Mouse (Mus musculus) layer of hippocampus, postnatal 14 days (tissue): ENCODE data around the gene Aff1. TPM values are rescaled to one million over a fixed set of nuclear protein-coding genes. Genes with fewer than 3 reads are reported as not detected.

Experiments
- DNase-seq, 2 experiments: peaks; one replicate each; pipeline ENCODE4 v3.0.0; 2021 to 2022; ENCODE audit warnings: low spot score in 2 of 2, mixed read lengths in 1 of 2
- total RNA-seq, 2 experiments: library from RNA; stranded (reverse); gene quantifications; 2 replicates each; pipeline ENCODE4 v1.2.3; 2021

Aff1 gene
- total RNA-seq, 2 experiments from 2014 or later: 13.1 to 14.0 TPM

DNA sequence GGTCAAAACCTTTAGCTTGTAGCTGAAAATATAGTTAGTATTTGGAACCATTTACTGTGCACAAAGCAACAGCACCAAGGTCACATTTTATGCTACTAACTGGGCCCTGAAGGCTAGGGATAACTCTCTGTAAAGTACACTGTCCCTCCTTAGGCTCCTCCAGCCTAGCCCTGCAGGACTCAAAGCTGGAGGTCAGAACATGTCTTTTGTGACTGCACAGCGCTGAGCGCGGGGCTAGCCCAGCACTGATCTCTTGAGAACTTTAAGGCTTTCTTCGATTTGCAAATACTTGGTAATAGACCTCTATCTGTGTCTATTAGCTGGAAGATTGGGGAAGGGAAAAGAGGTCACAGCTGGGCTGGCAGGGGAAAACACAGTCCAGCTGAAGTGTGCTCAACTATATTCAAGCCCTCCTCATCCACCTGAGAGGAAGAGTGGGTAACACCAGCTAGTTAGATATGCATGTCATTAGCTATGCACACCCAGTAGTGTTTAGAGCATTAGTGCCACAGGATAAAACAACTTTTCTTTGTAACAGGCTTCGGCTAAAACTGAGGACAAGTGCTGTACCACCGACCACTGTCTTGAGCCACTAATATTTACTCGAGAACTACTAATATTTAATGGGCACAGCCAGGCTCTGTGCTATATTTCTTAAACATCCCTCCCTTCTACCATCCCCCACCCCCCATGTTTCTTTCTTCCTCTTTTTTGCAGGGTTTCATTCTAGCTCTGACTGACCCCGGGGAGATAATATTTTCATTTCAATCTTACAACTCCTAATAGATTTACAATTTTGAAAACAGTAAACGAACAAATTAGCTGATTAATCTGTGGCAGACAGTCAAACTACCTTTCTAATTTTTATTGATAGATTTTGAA, 33.3 kb downstream of the Aff1 start:
- DNase-seq: no peak

DNA sequence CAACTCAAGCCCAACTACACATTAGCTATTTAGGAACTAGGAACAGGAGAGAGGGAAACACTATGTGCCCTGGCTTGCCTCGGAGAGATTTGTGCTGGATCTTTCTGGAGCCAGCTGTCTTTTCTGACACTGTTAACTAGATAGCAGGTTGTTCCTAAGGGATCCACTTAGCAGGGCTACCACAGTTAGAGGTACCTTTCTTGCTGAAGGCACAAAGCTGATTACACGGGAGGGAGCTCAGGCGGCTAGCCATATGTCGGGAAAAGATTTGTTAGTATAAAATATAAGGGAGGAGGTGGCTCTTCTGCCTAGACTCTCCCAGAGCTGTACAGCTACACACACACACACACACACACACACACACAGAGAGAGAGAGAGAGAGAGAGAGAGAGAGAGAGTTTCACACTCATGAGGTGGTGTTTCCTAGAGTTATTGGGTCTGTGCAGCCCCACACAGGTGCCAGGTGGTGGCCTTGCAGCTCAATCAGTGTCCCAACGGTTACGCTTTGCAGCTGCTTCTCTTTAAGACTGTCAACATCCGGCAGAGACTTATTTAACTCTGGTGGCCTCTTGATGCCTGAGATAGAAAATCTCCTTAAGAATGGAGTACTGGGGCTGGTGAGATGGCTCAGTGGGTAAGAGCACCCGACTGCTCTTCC, 34.2 kb downstream of the Aff1 start:
- DNase-seq: peak in 1 of 2 experiments; percentile 12

DNA sequence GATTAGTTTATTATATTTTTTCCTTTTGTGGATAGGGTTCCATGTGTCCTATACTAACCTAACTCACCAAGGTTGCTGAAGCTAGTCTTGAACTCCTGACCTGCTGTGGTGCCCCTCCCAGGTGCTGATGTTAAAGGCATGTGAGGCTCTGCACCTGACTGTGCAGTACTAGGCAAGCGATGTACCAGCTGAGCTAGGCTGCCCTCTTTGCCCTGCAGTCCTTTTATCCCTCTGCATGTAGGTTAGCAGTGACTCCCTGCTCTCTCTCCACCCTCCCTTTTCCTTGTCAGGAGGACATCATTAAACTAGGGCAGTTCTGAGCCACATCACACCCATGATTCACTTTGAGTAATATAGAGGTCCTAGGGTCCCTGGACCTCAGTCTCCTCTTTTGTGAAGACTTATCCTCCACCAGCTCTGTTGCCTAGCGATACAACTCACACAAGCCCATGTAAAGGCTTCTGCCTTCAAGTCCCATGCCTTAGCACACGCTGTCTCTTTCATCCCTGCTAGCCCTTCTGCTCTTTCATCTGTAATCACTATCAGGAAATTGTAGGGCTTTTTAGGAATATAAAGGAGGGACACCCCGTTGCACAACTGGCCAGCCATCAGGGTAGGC, 35.7 kb downstream of the Aff1 start:
- DNase-seq: no peak

DNA sequence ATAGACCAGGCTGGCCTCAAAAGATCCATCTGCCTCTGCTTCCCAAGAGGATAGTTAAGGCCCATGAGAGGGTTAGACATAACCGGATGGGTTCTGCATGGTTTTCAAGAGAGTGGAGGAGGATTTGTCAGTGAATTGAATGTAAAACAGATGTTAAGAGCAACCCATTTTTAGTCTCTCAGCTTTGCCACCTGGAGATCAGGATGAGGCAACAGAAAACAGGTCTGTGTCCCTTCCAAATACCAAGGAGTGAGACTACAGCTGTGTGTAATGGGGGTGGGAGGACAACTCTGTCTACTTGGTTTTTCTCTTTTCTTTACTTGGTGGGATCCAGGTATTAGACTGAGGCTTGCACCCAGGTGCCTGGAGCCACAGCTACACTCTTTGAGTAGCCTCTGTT, 37.1 kb downstream of the Aff1 start:
- no peak for DNase-seq

DNA sequence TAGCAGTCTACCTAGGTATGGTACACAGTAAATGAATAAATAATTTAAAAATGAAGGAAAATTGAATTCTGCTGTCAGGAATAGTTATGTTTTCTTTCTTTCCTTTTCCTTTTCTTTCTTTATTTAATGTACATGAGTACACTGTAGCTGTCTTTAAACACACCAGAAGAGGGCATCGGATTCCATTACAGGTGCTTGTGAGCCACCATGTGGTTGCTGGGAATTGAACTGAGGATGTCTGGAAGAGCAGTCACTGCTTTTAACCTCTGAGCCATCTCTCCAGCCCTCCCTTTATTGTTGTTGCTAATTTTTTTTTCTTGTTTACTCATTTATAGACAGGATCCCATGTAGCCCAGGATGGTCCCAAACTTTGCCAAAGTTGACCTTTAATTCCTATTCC, 38.0 kb downstream of the Aff1 start:
- DNase-seq: no peak

DNA sequence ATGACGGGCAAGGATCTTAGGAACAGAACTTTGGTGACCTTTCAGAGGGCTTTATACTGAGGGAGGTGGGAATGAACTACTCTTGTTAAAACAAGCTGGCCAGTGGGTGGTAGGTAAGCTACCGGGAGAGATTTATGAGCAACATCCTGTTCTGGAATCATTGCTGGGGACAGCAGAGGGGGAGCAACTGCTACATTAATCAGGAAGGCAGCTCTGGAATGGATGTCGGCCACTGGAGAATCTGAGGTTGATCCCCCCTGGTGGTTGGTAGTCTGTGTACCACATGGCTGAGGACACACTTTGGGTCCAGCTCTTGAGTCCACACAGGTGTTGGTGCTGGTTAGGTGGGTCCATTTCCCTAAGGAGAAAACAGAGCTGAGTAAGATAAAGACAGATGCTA, 38.6 kb downstream of the Aff1 start:
- DNase-seq: no peak

DNA sequence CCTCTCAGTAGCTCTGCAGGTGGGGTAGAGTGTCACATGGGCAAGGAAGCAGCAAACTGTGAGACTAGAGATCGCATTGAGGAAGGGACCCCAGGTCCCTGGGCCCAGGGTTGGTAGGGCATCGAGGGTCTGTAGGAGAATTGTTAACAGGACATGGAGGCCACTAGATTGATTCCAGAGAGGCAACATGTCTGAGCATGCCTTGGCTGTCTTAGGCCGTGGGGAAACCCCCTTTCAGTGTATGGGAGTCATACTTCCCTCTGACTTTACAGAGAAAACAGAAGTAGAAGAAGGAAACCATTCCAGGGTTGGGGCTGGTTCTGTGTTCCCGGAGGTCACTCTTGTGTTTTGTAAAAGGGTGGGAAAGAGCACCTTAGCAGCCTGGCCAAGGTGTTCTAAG, 40.4 kb downstream of the Aff1 start:
- no peak for DNase-seq

DNA sequence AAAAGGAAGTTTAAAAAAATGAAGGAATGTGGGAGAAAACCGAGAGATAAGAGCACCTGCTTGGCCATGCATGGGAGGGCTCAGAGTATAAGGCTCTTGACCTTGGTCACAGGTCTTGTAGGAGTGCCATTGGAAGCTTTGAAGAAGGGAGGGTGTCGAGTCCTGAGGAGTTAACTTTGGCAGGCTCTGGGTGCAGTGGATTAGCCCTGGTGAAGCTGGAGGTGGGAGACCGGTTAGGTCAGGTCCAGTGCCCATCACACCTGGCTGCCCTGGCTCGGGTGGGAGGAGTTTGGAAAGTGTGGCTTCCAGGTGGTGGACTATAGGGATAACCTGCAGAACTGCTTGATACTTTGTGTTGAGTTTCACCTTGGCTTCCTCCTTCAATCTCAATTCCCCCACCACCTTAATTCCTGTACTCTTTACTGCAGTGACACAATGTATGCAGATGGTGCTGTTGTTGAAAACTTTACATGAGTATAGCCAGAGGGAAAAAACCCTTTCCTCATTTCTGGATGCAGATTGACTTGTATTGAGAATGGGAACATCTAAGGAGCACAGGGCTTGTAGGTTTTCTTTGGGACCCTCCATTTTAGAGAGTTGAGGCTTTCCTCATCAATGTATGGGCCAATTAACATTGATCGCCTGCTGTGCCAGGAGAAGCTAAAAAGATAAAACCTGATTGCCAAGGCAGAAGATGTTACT, 43.4 kb downstream of the Aff1 start:
- no peak for DNase-seq

DNA sequence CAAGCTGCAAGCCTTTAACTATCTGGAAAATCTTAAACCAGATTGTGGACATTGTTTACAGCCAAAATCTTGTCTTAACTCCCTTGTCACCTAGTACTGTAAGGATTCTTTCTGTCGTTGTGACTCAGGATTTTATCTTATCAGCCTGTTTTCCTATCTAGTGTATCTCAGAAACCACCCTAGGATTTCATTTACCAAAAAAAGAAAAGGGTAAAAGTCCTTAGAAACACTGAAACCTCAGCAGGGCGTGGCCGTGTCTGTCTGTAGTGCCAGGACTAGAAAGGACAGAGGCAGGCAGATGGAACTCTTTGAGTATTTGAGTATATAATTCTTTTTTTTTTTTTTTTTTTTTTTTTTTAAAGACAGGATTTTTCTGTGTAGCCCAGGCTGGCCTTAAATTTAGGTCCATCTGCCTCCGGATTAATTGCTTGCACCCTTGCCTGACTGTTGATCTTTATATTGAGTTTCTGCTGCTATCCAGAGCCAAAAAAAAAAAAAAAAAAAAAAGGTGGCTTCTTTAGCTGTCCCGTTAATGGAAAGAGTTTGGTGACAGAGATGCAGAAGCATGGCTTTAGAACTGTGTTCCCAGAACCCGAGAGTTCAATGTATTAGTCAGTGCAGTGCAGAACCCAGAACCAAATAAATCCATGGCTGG, 44.5 kb downstream of the Aff1 start:
- DNase-seq: no peak

DNA sequence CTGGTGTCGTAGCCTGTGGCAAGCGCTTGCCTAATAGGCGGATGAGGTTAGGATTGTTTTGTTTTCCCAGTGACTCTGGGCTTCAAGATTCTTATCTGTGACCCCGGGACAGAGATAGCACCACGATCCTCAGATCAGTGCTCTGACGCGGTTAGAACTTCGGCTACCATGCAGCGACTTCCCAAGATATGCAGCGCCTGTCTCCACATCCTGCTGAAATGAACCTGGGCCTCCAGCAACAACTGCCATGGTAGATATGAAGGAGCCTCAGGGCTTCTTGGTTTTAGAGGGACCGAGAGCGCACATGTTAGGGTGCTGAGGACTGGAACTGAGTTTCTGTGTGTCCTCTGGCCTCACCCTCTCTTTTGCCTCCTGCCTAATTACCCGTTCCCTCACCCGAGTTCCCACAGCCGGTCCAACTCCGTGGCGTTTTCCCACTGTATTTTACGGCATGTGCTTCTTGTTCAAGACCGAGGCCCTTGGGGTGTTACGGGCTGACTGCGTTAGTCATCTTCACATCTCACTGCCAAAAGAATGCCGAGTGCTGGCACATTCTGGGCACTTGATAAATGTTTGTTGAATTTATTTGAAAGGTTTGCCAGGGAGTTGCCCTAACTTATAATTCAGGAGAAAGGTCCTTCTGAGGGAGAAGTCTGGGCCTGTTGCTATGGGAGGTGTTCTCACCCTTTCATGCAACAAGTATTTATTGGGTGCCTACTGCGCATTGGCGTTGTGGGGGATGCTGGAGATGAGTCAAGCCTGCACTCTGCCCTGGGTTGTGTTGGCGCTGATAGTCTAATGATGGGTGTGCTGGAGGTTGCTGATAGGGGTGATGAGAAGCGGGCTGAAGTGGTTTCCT, 45.3 kb downstream of the Aff1 start:
- no peak for DNase-seq

DNA sequence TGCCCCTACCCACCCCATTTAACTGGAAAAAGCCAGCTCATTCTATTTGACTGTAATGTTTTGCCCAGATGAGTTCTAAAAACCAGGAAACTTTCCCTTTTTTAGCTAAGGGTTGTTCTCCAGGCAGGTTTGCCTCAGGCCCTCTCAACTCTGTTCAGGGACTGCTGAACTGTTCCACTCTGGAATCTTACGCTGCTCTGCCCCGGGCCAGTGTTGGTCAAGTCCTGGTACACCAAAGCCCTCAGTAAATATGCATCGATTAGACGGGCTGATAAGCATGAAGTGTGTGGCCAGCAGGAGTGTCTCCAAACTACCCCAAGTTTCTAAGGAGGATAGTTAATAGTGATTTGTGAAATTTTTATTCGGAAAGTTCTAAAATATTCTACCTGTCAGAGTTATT, 46.3 kb downstream of the Aff1 start:
- no peak for DNase-seq

DNA sequence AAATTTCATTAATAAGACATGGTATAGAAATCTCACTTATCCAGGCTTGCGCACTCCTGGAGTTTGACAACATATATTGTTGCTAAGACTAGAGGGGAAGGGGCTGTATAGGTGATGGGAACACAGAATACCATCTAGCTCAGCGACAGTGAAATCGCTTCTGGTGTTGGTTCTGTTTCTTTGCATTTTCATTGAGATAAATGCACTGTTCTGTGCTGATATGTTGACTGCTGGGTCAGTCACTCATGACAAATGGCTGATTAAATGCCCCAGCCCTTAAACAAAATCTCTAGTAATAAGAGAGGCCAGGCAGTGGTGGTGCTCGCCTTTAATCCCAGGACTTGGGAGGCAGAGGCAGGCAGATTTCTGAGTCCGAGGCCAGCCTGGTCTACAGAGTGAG, 47.0 kb downstream of the Aff1 start:
- DNase-seq: no peak

DNA sequence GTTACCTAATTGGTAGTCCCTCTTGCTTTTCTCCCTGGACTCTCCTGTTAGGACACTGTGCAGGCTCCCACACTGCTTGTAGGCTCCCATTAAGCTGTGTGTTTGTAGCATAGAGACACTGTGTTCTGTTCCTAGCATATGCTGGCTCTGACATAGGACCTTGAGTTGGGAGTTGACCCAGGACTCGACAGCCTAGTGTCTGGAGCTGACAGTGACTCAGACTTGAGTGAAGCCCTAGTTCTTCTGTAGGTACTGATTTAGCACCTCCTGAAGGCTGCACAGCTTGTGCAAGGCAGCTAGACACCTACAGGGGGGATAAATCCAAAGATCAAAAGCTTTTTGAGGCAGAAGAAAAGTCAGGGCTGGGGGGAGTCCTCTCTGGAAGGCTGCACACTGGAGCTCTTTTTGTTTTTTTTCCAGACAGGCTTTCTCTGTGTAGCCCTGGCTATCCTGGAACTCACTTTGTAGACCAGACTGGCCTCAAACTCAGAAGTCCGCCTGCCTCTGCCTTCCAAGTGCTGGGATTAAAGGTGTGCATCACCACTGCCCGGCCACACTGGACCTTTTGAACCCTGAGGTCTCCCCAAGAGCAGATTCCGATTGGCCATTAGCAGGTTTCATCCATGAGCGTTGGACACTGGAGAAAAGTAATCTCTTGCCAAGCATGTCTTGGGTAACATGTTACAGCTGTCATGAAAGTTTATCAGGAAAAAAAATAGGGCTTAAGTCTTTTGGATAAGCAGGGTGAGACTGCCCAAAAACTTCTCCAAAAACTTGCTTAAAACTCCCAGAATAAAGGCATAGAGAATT, 48.1 kb downstream of the Aff1 start:
- DNase-seq: no peak

DNA sequence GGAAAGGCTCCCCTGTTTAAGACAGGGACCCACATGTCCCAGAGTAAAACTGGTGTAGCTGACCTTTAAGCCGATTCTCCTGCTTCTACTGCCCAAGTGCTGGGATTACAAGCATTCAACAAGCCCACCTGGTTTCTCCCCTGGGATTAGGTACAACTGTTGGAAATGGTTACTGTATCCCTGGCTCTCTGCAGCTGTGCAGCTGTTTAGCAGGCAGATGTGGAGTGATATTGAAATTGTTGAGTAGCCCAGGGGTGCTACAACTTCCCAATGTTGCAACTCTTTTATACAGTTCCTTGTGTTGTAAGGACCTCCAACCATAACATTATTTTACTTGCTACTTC, 48.7 kb downstream of the Aff1 start:
- DNase-seq: no peak

DNA sequence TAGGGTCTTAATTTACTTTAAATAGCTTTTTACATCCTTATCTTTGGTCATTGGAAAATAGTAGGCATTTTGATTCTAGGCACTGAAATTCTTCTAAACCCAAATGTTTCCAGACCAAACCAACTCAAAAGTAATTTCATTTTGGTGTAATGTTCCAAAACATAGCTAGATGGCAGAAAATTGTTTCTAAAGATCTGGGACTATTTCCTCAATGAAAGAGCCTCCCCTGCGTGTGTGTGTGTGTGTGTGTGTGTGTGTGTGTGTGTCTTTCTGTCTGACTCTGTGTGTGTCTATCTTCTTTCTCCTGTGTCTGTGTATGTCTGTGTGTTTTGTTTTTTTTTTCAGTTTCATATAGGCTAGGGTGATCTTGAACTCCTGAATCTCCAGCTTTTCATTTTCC, 49.3 kb downstream of the Aff1 start:
- no peak for DNase-seq

DNA sequence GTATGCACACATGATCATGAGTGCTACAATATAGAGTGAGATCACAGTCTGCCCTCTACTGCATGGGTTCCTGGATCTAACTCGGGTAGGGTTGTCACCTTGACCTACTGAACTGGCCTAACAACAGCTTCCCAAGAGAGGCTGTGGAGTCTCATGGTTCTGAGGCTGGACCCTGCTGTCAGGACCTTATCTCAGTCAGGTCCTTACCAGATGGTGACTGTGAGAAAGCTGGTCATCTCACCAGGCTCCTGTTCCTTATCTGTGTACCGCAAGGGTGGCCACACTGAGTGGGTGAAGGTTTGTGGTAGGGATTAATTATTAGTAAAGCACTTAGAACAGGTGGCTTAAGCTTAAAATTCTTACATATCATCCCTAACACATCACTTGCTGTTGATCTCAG, 49.8 kb downstream of the Aff1 start:
- DNase-seq: no peak

DNA sequence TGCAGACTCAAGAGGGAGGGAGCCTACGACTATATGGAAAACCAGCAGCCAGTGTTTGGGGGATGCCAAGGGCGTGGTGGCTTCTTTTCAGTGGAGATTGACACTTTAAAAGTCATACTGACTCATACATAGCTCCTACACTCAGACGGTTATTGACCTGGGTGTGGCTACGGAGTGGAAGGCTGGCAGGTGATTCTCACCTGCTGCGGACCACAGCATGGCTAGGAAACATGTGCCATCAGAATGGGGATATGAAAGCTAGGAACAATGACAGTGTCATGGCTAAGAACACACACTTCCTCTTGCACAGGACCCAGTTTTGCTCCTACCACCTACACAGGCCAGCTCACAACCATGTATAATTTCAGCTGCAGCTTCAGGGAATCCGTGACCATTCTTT, 52.4 kb downstream of the Aff1 start:
- no peak for DNase-seq

DNA sequence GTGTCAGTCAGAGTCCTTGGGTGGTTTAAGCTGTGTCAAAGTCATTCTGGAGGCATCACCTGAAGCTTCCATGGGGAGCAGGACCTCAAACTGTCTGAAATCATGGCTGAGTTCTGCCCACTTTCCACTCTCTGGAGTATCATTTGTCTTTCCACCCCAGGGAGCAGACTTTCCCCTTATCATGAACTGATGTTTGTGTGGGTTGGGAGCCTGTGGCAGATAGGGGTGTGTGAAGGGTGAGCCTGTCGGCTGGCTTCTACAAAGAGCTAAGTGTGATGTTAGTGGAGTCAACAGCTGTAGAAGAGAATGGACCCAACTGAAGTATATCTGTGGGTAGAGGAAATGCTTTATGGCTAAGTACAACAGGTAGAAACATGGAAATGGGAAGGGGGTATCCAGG, 53.5 kb downstream of the Aff1 start:
- no peak for DNase-seq

DNA sequence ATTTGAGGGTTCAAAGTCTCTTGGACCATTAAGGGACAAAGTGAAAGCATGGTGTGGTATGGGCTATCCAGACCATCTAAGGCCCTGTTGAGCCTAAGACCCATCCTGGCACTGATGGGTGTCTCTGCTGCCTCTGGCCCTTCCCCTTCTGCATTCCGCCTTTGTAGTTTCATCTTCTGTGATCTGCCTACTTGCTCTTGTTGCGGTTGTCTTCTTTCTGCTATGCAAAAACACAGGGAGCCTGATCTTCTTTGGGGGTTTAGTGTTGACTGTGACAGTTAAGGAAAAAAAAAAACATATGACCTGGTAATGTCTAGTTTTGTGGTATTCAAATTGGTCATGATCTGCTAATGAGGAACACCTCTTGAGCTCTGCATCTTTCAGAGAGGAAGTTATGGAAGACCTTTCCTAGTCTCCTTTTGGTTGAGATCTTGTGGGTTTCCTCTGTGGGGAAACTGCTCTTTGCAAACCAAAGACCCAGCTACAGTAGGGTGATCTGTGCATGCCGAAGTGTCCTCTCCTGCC, 54.4 kb downstream of the Aff1 start:
- DNase-seq: no peak
